Mouse (Mus musculus) left cerebral cortex, adult 18-20 months (tissue): ENCODE measurements around the gene Mxi1. TPM values are rescaled to one million over a fixed set of nuclear protein-coding genes. Genes with fewer than 3 reads are reported as not detected.
A peak's percentile ranks its signal among the peaks of the same experiment; 100 is the strongest.
"Not testable (repeated sequence)": the region's sequence is repeated elsewhere in the genome, so short reads cannot be mapped to it uniquely, and the experiment has no call there.

ENCODE experiments used
- DNase-seq, 2 experiments: peaks; one replicate each; pipeline ENCODE4 v3.0.0; 2021 to 2022; ENCODE audit warnings: low spot score in 2 of 2, mixed read lengths in 1 of 2
- total RNA-seq, 2 experiments: library from RNA; stranded (reverse); gene quantifications; 2 replicates each; pipeline ENCODE4 v1.2.3; 2021

Gene Mxi1
- total RNA-seq, 2 experiments from 2014 or later: 76.1 to 89.7 TPM

- DNase-seq: no peak
Measured at GRCm38 (mm10) chr19:53393646-53394045, 83.3 kb downstream of the Mxi1 start.

- no peak for DNase-seq
Measured at GRCm38 (mm10) chr19:53394552-53394951, 84.2 kb downstream of the Mxi1 start.

DNA sequence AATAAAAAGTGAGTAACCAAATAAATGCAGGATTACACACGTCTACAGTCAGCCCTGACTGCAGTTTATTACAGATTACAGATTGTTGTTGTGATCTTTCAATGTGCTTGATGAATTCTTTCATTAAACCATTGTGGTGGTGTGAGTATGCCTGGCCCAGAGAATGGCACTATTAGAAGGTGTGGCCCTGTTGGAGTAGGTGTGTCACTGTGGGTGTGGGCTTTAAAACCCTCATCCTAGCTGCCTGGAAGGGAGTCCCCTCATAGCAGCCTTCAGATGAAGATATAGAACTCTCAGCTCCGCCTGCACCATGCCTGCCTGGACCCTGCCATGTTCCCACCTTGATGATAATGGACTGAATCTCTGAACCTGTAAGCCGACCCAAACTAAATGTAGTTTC lies 84.6 kb downstream of the Mxi1 start:
- not testable (repeated sequence) for DNase-seq

GRCm38 (mm10) chr19:53395805-53396204 lies 85.5 kb downstream of the Mxi1 start:
- not testable (repeated sequence) for DNase-seq

- DNase-seq: no peak
Measured at GRCm38 (mm10) chr19:53397451-53398233, 87.3 kb downstream of the Mxi1 start.

DNA sequence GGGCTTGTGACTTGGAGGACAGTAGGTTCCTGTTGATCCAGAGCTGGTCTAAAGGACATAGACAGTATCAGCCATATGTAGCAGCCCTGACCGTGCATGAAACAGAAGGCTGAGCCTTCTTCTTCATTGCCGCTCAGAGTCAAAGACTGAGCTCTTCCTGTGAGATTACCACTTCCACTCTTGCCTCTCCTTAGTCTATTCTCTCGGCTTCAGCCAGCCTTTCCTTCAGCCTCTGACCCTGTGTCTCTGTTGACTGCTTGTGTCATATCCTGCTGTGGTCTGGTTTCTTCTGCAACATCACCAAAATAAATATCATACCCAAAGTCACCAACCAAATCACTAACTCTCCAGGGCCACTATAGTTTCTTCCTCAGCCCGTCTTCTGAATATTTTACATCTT lies 88.9 kb downstream of the Mxi1 start:
- DNase-seq: no peak

GRCm38 (mm10) chr19:53400332-53401110 lies 90.2 kb downstream of the Mxi1 start:
- no peak for DNase-seq

DNA sequence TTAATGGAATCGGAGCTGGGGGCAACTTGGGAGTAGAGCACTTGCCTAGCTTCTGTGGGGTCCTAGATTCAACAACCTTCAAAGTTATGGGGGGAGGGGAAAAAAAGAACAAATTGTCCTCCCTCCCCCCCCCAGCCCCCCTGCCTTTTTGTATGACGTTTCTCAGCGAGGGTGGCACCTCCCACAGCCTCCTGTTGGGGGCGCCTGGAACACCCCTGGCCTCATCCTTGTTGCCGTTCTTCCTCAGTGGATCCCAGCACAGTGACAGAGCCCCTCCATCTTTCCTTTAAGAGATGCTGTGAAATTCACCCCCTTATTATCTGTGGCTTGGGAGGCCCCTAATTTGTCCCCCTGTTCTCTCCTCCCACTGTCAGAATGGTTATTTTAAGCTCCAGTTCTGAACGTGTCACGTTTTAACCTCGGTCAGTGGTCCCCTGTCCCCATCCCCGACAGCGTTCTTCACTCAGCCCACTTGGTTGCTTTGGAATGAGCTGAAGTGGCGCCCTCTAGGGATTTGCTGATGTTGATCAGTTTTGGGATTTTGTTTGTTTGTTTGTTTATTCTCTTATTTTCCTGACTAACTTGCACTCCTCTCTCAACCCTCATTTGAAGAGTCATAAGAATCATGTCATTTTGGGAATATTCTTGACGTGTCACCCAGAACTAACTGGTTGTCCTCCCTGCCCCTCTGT lies 92.6 kb downstream of the Mxi1 start:
- no peak for DNase-seq

DNA sequence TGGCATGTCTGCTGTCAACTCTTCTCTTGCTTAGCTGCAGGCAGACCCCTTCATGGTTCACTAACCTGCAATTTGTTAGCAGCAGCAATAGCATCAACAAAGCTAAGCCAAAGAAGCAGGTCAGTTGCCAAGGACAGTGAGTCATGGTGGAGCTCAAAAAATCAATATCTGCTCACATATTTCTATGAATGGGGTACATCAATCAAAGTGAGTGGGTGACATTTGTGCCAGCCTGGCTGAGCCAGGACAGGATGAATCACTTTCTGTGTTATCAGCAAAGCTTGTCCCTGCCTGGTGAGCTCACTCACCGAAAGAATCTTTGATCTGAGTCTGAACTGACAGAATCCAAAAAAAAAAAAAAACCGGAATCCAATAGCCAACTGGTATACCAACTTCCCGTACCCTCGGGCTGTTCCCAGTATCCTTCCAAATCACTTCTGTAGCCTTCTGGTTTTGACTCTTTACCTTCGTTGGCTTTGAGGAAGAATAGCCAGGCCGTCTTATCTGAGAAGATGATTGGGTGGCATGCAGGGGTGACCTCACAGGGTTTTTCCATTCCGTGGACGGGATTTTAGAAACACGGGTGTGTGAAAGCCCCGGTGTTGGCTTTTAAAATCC lies 94.0 kb downstream of the Mxi1 start:
- no peak for DNase-seq

DNA sequence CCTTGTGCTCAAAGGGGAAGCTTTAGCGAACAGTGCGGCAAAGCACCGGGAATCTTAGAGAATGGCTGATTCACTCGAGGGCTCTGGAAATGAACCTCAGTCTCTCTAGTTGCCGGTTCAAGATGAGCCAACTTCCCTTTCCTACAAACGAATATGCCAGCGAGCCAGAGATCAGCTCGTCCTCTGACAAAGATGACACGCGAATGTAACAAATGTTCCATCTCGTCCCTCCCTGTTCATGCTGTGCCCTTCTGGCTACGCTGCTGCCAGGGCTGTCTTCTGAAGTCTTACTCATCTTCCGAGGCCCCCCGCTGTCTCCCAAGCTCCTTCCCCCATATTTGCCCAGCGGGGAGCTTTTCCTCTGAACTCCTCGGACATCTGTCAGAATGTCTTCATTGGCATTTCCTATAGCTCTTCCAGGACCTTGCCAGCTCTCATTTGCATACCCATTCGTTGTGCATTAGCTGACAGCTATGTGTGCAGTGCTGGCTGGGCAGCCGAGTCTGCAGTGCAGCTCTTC lies 94.6 kb downstream of the Mxi1 start:
- no peak for DNase-seq

GRCm38 (mm10) chr19:53405810-53406209 lies 95.5 kb downstream of the Mxi1 start:
- no peak for DNase-seq

GRCm38 (mm10) chr19:53407350-53407749 lies 97.0 kb downstream of the Mxi1 start:
- DNase-seq: no peak

DNA sequence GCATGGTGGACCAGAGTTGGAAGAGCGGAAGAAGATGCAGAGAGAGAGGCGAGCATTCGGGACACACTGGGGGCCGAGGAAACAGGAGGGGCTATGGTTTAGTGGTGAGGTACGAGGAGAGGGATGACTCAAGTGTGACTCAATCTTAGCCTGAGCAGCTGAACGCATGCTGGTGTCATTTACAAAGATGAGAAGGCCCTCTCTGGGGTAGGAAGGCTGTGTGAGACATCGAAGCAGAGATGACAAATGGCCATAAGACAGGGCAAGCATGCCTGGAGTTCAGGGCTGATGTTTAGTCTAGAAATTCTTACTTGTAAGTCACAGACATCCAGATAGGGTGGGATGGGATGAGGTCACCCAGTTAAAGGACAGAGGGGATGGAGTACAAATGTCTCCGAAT lies 98.1 kb downstream of the Mxi1 start:
- no peak for DNase-seq

DNA sequence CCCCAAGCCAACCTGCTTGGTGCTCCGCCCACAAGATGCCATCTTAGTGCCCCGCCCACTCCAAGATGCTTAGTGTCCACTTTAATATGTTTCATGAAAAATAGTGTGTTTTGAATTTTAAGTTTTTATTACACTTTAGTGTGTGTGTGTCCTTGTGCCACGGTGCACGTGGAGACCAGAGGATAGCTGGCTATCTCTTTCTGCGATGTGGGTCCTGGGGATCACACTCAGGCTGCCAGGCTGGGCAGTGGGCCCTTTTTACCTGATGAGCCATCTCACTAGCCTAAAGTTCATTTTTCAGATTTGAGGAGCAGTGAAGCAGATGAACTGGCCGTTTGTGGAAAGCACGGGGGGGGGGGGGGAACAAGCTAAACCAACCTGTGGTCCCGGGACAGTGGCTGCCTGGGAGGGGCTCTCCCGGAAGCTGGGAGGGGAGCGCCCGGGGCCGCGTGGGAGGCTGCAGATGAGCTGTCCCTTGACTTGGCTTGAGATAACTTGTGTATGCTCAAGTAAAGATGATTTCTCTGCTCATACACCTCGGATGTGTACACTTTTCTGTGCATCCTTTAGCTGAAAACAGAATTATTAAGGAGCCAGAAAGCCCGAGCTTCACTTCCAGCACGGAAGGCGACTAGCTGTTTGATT lies 99.5 kb downstream of the Mxi1 start:
- DNase-seq: no peak

DNA sequence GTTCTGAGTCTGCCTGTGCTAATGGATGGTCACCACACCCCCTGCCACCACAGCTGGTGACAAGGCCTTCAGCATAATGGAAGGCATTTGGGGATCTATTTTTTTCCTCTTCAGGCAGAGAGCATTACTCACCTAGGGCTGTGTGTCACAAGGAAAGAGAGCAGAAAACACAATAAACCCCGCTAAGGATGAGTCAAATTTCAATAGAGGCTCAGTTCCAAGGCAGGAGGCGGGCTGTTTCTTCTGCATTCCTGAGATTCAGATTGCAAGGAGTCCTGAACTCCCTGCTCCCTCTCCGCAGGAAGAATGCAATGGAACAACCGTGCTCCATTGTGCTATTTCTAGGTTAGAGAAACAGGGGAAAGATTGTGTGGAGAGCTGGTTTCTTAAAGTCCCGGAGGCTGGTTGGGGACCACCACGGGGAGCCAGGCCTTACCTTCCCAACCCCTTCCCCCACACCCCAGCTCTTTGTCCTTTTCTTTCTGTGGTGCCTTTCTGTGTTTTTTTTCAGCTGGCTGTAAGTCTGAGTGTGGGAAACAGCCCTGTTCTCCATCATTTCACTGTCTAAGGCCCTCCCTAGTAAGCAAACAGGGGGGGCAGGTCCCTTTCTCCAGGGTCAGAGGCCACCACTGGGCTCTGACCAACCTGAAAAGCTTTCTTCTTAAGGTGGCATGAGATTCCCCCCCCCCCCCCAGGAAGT lies 102.0 kb downstream of the Mxi1 start:
- DNase-seq: peak; percentile 26 to 39

DNA sequence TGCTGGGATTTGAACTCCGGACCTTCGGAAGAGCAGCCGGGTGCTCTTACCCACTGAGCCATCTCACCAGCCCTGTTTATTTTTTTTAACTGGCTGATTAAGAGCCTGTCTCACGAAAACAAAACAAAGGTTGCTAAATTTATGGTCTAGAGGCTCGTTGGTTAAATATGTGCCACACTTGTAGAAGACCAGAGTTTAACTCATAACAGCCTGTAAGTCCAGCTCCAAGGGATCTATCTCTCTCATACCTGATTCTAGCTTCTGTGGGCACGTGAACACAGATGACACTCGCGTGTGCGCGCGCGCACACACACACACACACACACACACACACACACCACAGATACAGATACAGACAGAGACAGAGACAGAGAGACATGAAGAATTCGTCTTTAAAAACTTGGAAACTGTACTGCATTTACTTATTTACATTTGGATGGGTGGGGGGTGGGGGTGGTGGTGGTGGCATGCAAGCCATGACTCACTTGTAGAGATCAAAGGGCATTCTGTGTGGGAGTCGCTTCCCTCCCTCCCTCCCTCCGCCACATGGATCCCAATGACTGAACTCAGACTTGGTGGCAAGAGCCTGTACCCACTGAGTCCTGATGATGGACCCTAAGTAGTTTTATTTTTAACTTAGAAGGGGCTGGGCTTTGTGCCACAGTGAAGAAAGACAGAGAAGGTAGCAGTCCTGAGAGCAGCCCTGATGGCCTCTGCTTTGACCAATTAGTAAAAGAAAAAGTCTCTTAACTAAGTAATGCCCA lies 103.5 kb downstream of the Mxi1 start:
- no peak for DNase-seq

DNA sequence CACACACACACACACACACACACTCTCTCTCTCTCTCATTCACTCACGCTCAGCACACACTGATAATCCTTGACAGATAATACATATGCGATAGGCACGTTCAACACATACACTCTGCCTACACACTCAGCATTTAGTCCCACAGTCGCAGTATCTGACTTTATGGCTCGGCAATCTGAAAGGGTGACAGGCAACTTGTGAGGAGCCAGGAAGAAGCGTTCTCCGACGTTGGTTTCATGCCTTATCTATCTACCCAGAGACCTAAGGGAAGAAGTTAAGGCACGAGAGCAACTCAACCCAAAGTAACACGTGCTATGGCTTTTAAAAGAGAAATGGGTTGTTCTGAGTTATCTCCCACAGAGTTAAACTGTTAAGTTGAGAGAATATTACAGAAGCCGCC lies 104.3 kb downstream of the Mxi1 start:
- no peak for DNase-seq

DNA sequence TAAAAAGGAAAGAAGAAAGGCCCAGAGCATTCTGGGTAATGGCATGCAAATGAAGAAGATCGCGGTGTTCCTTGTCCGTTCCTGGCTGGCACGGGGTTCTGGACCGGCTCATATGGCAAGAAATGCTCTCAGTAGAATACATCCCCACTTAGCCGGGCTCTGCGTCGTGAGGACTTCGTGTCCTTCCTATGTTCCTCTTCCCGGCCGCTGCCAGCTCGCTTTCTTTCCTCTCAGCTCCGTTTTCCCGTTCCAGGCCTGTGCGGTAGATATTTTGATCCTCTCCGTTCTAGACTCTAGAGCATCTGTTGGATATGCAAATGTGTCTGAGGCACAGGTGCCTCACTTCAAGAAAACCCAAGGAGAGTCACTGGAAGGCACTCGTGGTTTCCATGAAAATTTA lies 104.9 kb downstream of the Mxi1 start:
- peak; percentile 47 to 58 for DNase-seq

GRCm38 (mm10) chr19:53419834-53420233 lies 109.5 kb downstream of the Mxi1 start:
- DNase-seq: peak in 1 of 2 experiments; percentile 40
